Mouse (Mus musculus) layer of hippocampus, adult 8-10 months (tissue): ENCODE results near the gene Rubcnl. TPM values are rescaled to one million over a fixed set of nuclear protein-coding genes. Genes with fewer than 3 reads are reported as not detected.

ENCODE experiments used
- DNase-seq, 2 experiments: peaks; one replicate each; pipeline ENCODE4 v3.0.0; 2022; ENCODE audit warnings: low spot score in 2 of 2
- total RNA-seq, 4 experiments: library from RNA; stranded (reverse); gene quantifications; 2 replicates each; pipeline ENCODE4 v1.2.4; 2022

Gene Rubcnl
- total RNA-seq, 4 experiments from 2014 or later, result 0.87 to 3.1 (median 1.8) TPM

- DNase-seq, result no peak
Measured at GRCm38 (mm10) chr14:75017877-75018825, 2.3 kb downstream of the Rubcnl start.

- DNase-seq, result no peak
Measured at GRCm38 (mm10) chr14:75018829-75019228, 3.0 kb downstream of the Rubcnl start.

GRCm38 (mm10) chr14:75020581-75021253 is 4.9 kb downstream of the Rubcnl start:
- no peak for DNase-seq

- no peak for DNase-seq
Measured at GRCm38 (mm10) chr14:75022522-75022921, 6.7 kb downstream of the Rubcnl start.

- DNase-seq, result no peak
Measured at GRCm38 (mm10) chr14:75024793-75025710, 9.2 kb downstream of the Rubcnl start.

- DNase-seq, result no peak
Measured at GRCm38 (mm10) chr14:75030764-75031163, 14.9 kb downstream of the Rubcnl start.

- DNase-seq, result no peak
Measured at GRCm38 (mm10) chr14:75031999-75032575, 16.3 kb downstream of the Rubcnl start.

GRCm38 (mm10) chr14:75032742-75033141 is 16.9 kb downstream of the Rubcnl start:
- no peak for DNase-seq

GRCm38 (mm10) chr14:75034240-75034639 is 18.4 kb downstream of the Rubcnl start:
- no peak for DNase-seq

- DNase-seq, result no peak
Measured at GRCm38 (mm10) chr14:75035431-75035830, 19.6 kb downstream of the Rubcnl start.

GRCm38 (mm10) chr14:75045184-75045583 is 29.4 kb downstream of the Rubcnl start:
- no peak for DNase-seq

GRCm38 (mm10) chr14:75052451-75052850 is 36.6 kb downstream of the Rubcnl start:
- no peak for DNase-seq

GRCm38 (mm10) chr14:75054455-75055343 is 38.9 kb downstream of the Rubcnl start:
- DNase-seq, result no peak

GRCm38 (mm10) chr14:75056861-75057431 is 41.1 kb downstream of the Rubcnl start:
- DNase-seq, result no peak

- peak in 1 of 2 experiments; percentile 18 for DNase-seq
Measured at GRCm38 (mm10) chr14:75060562-75060961, 44.7 kb downstream of the Rubcnl start.

GRCm38 (mm10) chr14:75063936-75064335 is 48.1 kb downstream of the Rubcnl start:
- no peak for DNase-seq

GRCm38 (mm10) chr14:75064520-75064919 is 48.7 kb downstream of the Rubcnl start:
- no peak for DNase-seq

- DNase-seq, result no peak
Measured at GRCm38 (mm10) chr14:75065211-75065610, 49.4 kb downstream of the Rubcnl start.

GRCm38 (mm10) chr14:75068430-75069112 is 52.7 kb downstream of the Rubcnl start:
- no peak for DNase-seq
